Mouse (Mus musculus): ENCODE results near the gene Srgap3. TPM values are rescaled to one million over a fixed set of nuclear protein-coding genes. Genes with fewer than 3 reads are reported as not detected.

Srgap3 gene
- polyA plus RNA-seq, 1 experiment from 2014 or later, result 3.5 TPM

DNA sequence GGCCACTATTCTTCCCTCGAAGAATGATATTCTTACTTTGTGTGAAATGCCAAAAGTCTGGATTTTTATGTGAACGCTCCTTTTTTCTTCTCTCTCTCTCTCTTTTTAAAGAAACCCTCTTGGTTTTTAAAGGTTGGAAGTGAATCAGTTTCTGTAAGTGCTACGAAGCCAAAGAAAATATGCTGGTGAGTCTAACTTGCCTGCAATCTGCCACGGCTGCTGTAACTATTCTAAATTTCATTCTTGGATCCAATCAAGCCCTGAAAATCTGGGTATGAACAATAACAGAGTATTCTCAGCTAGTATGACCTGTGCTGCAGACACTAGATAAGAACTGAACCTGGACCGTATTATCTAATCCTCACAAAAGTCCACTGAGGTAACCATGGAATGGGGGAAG lies 21.1 kb downstream of the Srgap3 start:
- Histone ChIP-seq H3K4me2 (no peak overlapping the region), H3K9me3 (ENCODE audit: control insufficient read depth, low read length) (peaks cover 3% of the 10 kb centered on the region; the same call in 1 of the 2 replicates), H3K4me3 (ENCODE audit: low read depth, low read length) (no peak overlapping the region), H3K27me3 (replicated peaks; ENCODE audit: control insufficient read depth, insufficient read depth, low read length) (no peaks in the 10 kb centered on the region), H3K27ac (ENCODE audit: low read depth, low read length) (no peak overlapping the region), H3K9ac (ENCODE audit: low read depth, low read length) (no peak overlapping the region), H3K36me3 (ENCODE audit: control insufficient read depth, insufficient read depth, low read length) (no peaks in the 10 kb centered on the region), H3K4me1 (replicated peaks; ENCODE audit: control insufficient read depth, insufficient read depth, low read length) (peaks cover 11% of the 10 kb centered on the region)
- DNase-seq (ENCODE audit: low spot score) (no peak), ATAC-seq (replicated peaks; ENCODE audit: low FRiP score) (no peak)
- WGBS, result 73% methylated on average over 5 of the region's 5 CpGs

DNA sequence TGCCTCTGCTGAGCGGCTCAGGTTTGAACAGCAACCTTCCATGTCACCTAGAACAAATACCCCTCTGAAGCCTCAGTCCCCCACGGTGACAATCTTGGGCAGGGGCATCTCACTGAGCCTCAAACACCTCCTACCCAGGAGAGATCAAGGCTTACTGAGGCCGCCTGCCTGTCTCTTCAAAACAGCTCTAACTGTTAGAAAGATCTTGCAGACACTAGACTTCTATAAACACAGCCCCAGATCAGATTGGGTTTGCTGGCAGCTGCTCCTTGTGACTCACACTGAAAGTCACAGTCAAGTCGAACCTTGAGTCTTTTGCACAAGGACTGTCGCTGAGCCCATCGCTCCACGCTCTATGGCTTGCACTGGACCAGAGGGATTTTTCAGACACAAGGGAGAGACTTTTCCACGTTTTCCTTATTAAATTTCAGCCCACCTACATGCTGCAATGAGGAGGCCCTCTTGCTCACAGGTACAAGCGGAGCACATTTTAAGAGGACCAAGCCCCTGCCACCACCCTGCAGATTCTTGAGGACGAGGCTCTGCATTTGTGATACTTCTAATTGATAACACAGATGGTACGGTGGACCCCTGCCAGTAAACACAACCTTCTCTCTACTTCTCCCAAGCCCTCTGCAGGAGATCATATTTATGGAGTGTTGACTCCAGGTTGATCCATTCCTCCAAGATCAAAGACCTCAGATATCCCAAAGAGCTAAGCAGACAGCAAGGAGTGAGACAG lies 21.7 kb downstream of the Srgap3 start:
- no peaks in the 10 kb centered on the region for H3K27me3 ChIP-seq (replicated peaks; ENCODE audit: control insufficient read depth, insufficient read depth, low read length)
- H3K9ac ChIP-seq (ENCODE audit: low read depth, low read length), result no peak overlapping the region
- no peak for DNase-seq (ENCODE audit: low spot score)
- peaks cover 11% of the 10 kb centered on the region for H3K4me1 ChIP-seq (replicated peaks; ENCODE audit: control insufficient read depth, insufficient read depth, low read length)
- ATAC-seq (replicated peaks; ENCODE audit: low FRiP score), result no peak
- no peak overlapping the region for H3K4me2 ChIP-seq
- 61% methylated on average over 11 of the region's 11 CpGs for WGBS
- H3K27ac ChIP-seq (ENCODE audit: low read depth, low read length), result no peak overlapping the region
- H3K36me3 ChIP-seq (ENCODE audit: control insufficient read depth, insufficient read depth, low read length), result no peaks in the 10 kb centered on the region
- H3K9me3 ChIP-seq (ENCODE audit: control insufficient read depth, low read length), result peaks cover 3% of the 10 kb centered on the region; the same call in 1 of the 2 replicates
- H3K4me3 ChIP-seq (ENCODE audit: low read depth, low read length), result no peak overlapping the region

DNA sequence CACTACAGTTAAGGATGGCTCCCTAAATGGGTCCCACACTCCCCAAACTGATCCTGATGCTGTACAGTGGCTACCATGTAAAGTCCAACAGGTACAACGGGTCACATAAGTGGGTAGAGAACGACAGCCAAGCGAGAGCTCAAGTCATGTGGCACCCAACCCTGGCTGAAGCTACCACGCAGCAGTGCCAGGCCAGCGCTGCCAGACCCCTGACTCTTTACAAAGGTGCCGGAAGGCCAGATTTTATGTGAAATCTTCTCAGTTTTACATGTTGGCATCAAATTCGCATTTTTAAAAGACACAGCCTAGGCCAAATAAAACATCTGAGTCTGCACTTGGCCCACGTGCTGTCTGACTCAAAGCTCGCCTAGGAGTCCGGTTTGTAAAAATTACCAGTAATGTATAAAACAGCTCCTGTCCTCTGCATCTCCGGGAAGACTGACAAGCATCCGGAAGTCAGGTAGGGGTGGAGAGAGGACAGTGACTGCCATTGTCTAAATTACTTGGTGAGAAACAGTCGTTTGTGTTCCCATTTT lies 22.4 kb downstream of the Srgap3 start:
- 82% methylated on average over 13 of the region's 13 CpGs for WGBS
- H3K4me2 ChIP-seq, result no peak overlapping the region
- H3K9ac ChIP-seq (ENCODE audit: low read depth, low read length), result no peak overlapping the region
- peaks cover 6% of the 10 kb centered on the region for H3K4me1 ChIP-seq (replicated peaks; ENCODE audit: control insufficient read depth, insufficient read depth, low read length)
- no peak overlapping the region for H3K4me3 ChIP-seq (ENCODE audit: low read depth, low read length)
- H3K9me3 ChIP-seq (ENCODE audit: control insufficient read depth, low read length), result peaks cover 3% of the 10 kb centered on the region; the same call in 1 of the 2 replicates
- no peak overlapping the region for H3K27ac ChIP-seq (ENCODE audit: low read depth, low read length)
- no peaks in the 10 kb centered on the region for H3K27me3 ChIP-seq (replicated peaks; ENCODE audit: control insufficient read depth, insufficient read depth, low read length)
- DNase-seq (ENCODE audit: low spot score), result no peak
- no peaks in the 10 kb centered on the region for H3K36me3 ChIP-seq (ENCODE audit: control insufficient read depth, insufficient read depth, low read length)
- no peak for ATAC-seq (replicated peaks; ENCODE audit: low FRiP score)

DNA sequence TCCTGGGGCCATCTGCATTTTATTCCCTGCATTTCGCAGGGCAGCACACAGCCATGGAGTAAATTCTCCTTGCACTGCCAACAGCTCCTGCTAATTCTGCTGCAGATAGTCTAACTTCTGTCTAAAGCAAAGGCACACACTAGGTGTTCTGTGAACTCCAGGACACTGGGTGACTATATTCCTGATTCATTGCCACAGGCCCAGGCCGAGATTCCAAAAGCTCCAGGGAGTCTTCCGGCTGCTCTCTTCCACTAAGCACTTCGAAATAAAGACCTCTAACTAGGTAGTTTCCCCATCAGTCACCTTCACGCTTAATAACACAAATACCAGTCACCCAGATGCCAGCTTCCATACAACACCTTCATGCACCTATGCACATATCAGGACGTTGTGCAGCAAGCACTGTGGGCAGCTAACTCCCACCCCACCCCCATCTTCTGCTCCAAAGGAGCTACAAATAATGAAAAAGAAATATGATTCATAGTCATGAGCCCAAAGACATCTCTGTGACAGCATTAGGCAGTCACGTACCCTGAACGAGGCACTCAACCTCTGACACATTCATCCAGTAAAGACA lies 26.4 kb downstream of the Srgap3 start:
- DNase-seq (ENCODE audit: low spot score) (no peak), ATAC-seq (replicated peaks; ENCODE audit: low FRiP score) (no peak)
- no peaks in the 10 kb centered on the region for H3K27me3 ChIP-seq (replicated peaks; ENCODE audit: control insufficient read depth, insufficient read depth, low read length)
- peaks cover 3% of the 10 kb centered on the region; the same call in 1 of the 2 replicates for H3K9me3 ChIP-seq (ENCODE audit: control insufficient read depth, low read length)
- H3K9ac ChIP-seq (ENCODE audit: low read depth, low read length), result no peak overlapping the region
- no peak overlapping the region for H3K27ac ChIP-seq (ENCODE audit: low read depth, low read length)
- no peak overlapping the region for H3K4me3 ChIP-seq (ENCODE audit: low read depth, low read length)
- no peak overlapping the region for H3K4me2 ChIP-seq
- no peaks in the 10 kb centered on the region for H3K4me1 ChIP-seq (replicated peaks; ENCODE audit: control insufficient read depth, insufficient read depth, low read length)
- 87% methylated on average over 8 of the region's 8 CpGs for WGBS
- no peaks in the 10 kb centered on the region for H3K36me3 ChIP-seq (ENCODE audit: control insufficient read depth, insufficient read depth, low read length)

DNA sequence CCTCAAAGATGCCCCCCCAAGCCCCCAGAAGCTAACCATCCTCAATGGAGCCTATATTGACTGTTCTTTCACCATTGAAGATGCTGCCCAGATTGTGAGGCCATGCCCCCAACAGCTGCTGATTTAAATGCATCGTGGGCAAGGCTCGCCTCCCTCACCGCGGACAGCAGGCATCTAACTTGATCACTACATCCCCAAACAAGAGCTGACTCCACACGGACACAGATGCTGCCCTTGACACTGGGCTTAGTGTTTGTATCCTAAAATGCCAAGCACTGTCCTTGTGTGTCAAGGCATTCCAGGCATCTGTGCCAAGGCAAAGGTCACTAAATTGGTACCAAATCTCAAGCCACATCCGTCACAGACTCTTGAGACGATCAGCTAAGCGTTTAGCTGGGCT lies 29.3 kb downstream of the Srgap3 start:
- H3K4me1 ChIP-seq (replicated peaks; ENCODE audit: control insufficient read depth, insufficient read depth, low read length), result no peaks in the 10 kb centered on the region
- H3K4me2 ChIP-seq, result no peak overlapping the region
- no peak overlapping the region for H3K4me3 ChIP-seq (ENCODE audit: low read depth, low read length)
- no peak overlapping the region for H3K9ac ChIP-seq (ENCODE audit: low read depth, low read length)
- no peak overlapping the region for H3K27ac ChIP-seq (ENCODE audit: low read depth, low read length)
- H3K9me3 ChIP-seq (ENCODE audit: control insufficient read depth, low read length), result peaks cover under 1% of the 10 kb centered on the region; the same call in 1 of the 2 replicates
- WGBS, result 89% methylated on average over 8 of the region's 8 CpGs
- DNase-seq (ENCODE audit: low spot score) (no peak), ATAC-seq (replicated peaks; ENCODE audit: low FRiP score) (no peak)
- H3K27me3 ChIP-seq (replicated peaks; ENCODE audit: control insufficient read depth, insufficient read depth, low read length), result no peaks in the 10 kb centered on the region
- no peaks in the 10 kb centered on the region for H3K36me3 ChIP-seq (ENCODE audit: control insufficient read depth, insufficient read depth, low read length)

DNA sequence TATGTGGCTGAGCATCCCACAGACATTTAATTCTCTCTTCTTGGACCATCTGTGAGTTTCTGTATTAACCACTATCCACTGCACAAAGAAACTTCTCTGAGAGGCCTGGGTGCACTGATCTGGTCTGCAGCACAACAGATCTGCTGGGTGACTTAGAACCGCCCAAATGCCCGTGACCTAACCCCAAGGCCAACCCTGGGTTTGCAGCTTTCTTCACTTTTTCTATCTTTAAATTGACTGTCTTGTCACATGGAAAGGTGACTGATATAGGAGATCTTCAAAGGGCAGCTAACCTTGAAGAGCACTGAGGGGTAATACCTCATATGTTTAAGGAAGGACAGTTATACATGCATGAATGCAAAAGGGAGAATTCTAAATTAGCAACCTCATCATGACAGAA lies 30.8 kb downstream of the Srgap3 start:
- DNase-seq (ENCODE audit: low spot score), result no peak
- Histone ChIP-seq H3K36me3 (ENCODE audit: control insufficient read depth, insufficient read depth, low read length) (no peaks in the 10 kb centered on the region), H3K27ac (ENCODE audit: low read depth, low read length) (no peak overlapping the region), H3K4me2 (no peak overlapping the region), H3K4me3 (ENCODE audit: low read depth, low read length) (no peak overlapping the region), H3K9ac (ENCODE audit: low read depth, low read length) (no peak overlapping the region), H3K9me3 (ENCODE audit: control insufficient read depth, low read length) (no peaks in the 10 kb centered on the region), H3K4me1 (replicated peaks; ENCODE audit: control insufficient read depth, insufficient read depth, low read length) (no peaks in the 10 kb centered on the region), H3K27me3 (replicated peaks; ENCODE audit: control insufficient read depth, insufficient read depth, low read length) (no peaks in the 10 kb centered on the region)
- ATAC-seq (replicated peaks; ENCODE audit: low FRiP score), result no peak
- WGBS, result 86% methylated on average over 2 of the region's 2 CpGs

DNA sequence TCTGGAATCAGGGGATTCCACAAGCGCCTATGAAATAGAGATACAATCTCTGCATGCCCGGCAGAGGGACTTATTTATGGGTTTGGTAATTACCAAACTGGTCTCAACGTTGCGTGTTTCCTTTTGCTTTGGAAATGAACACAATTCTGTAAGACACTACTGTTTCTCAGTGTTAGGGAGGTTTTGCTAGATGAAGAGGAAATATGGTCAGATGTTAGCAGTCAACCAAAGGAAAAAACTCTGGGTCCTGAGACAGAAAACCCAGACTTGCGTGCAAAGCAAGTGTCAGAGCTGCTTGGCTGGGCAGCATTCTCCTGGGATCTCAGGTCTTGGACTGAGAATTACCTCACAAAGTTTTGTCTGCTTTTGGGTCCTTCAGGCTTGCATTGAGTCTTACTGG lies 34.5 kb downstream of the Srgap3 start:
- H3K4me3 ChIP-seq (ENCODE audit: low read depth, low read length), result no peak overlapping the region
- no peak overlapping the region for H3K27ac ChIP-seq (ENCODE audit: low read depth, low read length)
- no peak overlapping the region for H3K4me2 ChIP-seq
- no peak for ATAC-seq (replicated peaks; ENCODE audit: low FRiP score)
- no peaks in the 10 kb centered on the region for H3K27me3 ChIP-seq (replicated peaks; ENCODE audit: control insufficient read depth, insufficient read depth, low read length)
- peaks cover 4% of the 10 kb centered on the region; the same call in 1 of the 2 replicates for H3K4me1 ChIP-seq (replicated peaks; ENCODE audit: control insufficient read depth, insufficient read depth, low read length)
- H3K9ac ChIP-seq (ENCODE audit: low read depth, low read length), result no peak overlapping the region
- no peaks in the 10 kb centered on the region for H3K9me3 ChIP-seq (ENCODE audit: control insufficient read depth, low read length)
- H3K36me3 ChIP-seq (ENCODE audit: control insufficient read depth, insufficient read depth, low read length), result no peaks in the 10 kb centered on the region
- no peak for DNase-seq (ENCODE audit: low spot score)
- WGBS, result 80% methylated on average over 5 of the region's 5 CpGs

DNA sequence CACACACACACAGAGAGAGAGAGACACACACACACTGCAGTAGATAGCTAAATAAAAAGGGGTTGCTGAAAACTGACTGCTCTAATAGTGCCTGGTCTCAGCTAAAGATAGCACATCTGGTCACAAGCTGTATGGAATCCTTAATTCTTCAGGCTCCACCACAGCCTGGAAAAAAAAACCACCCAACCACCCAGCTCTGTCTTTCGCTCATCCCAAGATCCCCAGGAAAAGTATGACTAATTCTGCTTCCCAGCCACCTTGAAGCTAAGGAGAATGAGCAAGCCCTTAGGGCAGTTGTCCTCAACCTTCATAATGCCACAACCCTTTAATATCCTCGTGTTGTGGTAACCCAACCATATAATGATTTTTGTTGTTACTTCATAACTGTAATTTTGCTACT lies 37.4 kb downstream of the Srgap3 start:
- H3K4me2 ChIP-seq, result no peak overlapping the region
- H3K4me3 ChIP-seq (ENCODE audit: low read depth, low read length), result no peak overlapping the region
- H3K27me3 ChIP-seq (replicated peaks; ENCODE audit: control insufficient read depth, insufficient read depth, low read length), result no peaks in the 10 kb centered on the region
- H3K27ac ChIP-seq (ENCODE audit: low read depth, low read length), result no peak overlapping the region
- H3K9me3 ChIP-seq (ENCODE audit: control insufficient read depth, low read length), result no peaks in the 10 kb centered on the region
- WGBS, result 81% methylated on average over 2 of the region's 2 CpGs
- H3K36me3 ChIP-seq (ENCODE audit: control insufficient read depth, insufficient read depth, low read length), result no peaks in the 10 kb centered on the region
- no peak for ATAC-seq (replicated peaks; ENCODE audit: low FRiP score)
- H3K4me1 ChIP-seq (replicated peaks; ENCODE audit: control insufficient read depth, insufficient read depth, low read length), result peaks cover 4% of the 10 kb centered on the region; the same call in 1 of the 2 replicates
- no peak overlapping the region for H3K9ac ChIP-seq (ENCODE audit: low read depth, low read length)
- no peak for DNase-seq (ENCODE audit: low spot score)

Measured in liver, embryonic 11.5 days (tissue).